Mouse (Mus musculus) limb, embryonic 12.5 days (tissue): ENCODE results near the gene Sf3a2. TPM values are rescaled to one million over a fixed set of nuclear protein-coding genes. Genes with fewer than 3 reads are reported as not detected.

Experiments
- ATAC-seq: fragments of 200-750 bp; cut with Nextera tagmentation; 2 replicates; pipeline ENCODE4 v1.8.0; 2017; ENCODE audit warnings: low read depth, moderate TSS enrichment; ENCODE audit not compliant: insufficient number of reproducible peaks, insufficient read depth, low FRiP score, low TSS enrichment
- H3K27ac ChIP-seq: fragments of 300-500 bp; sonication (generic); 2 replicates; pipeline ENCODE4 v1.5.1; 2016; ENCODE audit warnings: mild to moderate bottlenecking, moderate library complexity
- H3K27me3 ChIP-seq: fragments of 300-500 bp; sonication (generic); 2 replicates; pipeline ENCODE4 v1.6.1; 2016; ENCODE audit warnings: mild to moderate bottlenecking, moderate library complexity
- H3K36me3 ChIP-seq: fragments of 300-500 bp; sonication (generic); 2 replicates; pipeline ENCODE4 v1.6.1; 2016; ENCODE audit warnings: mild to moderate bottlenecking, moderate library complexity
- H3K4me1 ChIP-seq: fragments of 300-500 bp; sonication (generic); replicated peaks from 2 replicates; pipeline ENCODE4 v1.6.1; 2016
- H3K4me2 ChIP-seq: fragments of 300-500 bp; sonication (generic); 2 replicates; pipeline ENCODE4 v1.6.1; 2016; ENCODE audit warnings: mild to moderate bottlenecking, moderate library complexity
- H3K4me3 ChIP-seq: fragments of 300-500 bp; sonication (generic); replicated peaks from 2 replicates; pipeline ENCODE4 v1.5.1; 2016; ENCODE audit warnings: mild to moderate bottlenecking
- H3K9ac ChIP-seq: fragments of 300-500 bp; sonication (generic); replicated peaks from 2 replicates; pipeline ENCODE4 v1.6.1; 2016; ENCODE audit warnings: mild to moderate bottlenecking, moderate library complexity
- H3K9me3 ChIP-seq: fragments of 300-500 bp; sonication (generic); 2 replicates; pipeline ENCODE4 v1.6.1; 2016; ENCODE audit warnings: mild to moderate bottlenecking, moderate library complexity
- WGBS: fragments of 180-500 bp; shearing (Covaris S2); methylation state at CpG from one replicate; pipeline ENCODE4 v1.1.7; 2016; 5-methylcytosine and 5-hydroxymethylcytosine counted together
- polyA plus RNA-seq: library from polyadenylated mRNA; unstranded; fragments of >200 nt; fragmentation: Nextera tagmentation; extraction: Ambion mirVana; gene quantifications from 2 replicates; pipeline ENCODE4 v1.2.1, GENCODE M21; 2016

Gene Sf3a2
- polyA plus RNA-seq, 1 experiment from 2014 or later = 63.0 TPM

GRCm38 (mm10) chr10:80758651-80759050 is 39.3 kb upstream of the Sf3a2 start:
- Histone ChIP-seq H3K4me2 (no peak overlapping the region), H3K27ac (no peak overlapping the region), H3K27me3 (no peaks in the 10 kb centered on the region), H3K9ac (no peak overlapping the region), H3K9me3 (no peaks in the 10 kb centered on the region), H3K4me1 (peaks cover 23% of the 10 kb centered on the region), H3K36me3 (peaks cover under 1% of the 10 kb centered on the region; the same call in 1 of the 2 replicates), H3K4me3 (no peak overlapping the region)
- no peak for ATAC-seq
- 85% methylated on average over 7 of the region's 7 CpGs for WGBS

GRCm38 (mm10) chr10:80760596-80761524 is 37.1 kb upstream of the Sf3a2 start:
- H3K9me3 ChIP-seq = no peaks in the 10 kb centered on the region
- 84% methylated on average over 4 of the region's 4 CpGs for WGBS
- peaks cover 22% of the 10 kb centered on the region for H3K4me1 ChIP-seq
- ATAC-seq = no peak
- H3K9ac ChIP-seq = no peak overlapping the region
- no peak overlapping the region for H3K4me3 ChIP-seq
- no peaks in the 10 kb centered on the region for H3K27me3 ChIP-seq
- no peak overlapping the region for H3K4me2 ChIP-seq
- peaks cover 22% of the 10 kb centered on the region for H3K36me3 ChIP-seq
- H3K27ac ChIP-seq = no peak overlapping the region

GRCm38 (mm10) chr10:80761821-80762220 is 36.2 kb upstream of the Sf3a2 start:
- Histone ChIP-seq H3K4me1 (peaks cover 12% of the 10 kb centered on the region), H3K36me3 (peaks cover 32% of the 10 kb centered on the region), H3K4me3 (no peak overlapping the region), H3K27me3 (no peaks in the 10 kb centered on the region), H3K4me2 (no peak overlapping the region), H3K27ac (no peak overlapping the region), H3K9me3 (no peaks in the 10 kb centered on the region), H3K9ac (no peak overlapping the region)
- WGBS = 81% methylated on average over 3 of the region's 3 CpGs
- ATAC-seq = no peak

- H3K4me2 ChIP-seq = no peak overlapping the region
- 94% methylated on average over 2 of the region's 2 CpGs for WGBS
- no peak for ATAC-seq
Observed at GRCm38 (mm10) chr10:80763502-80763901, 34.5 kb upstream of the Sf3a2 start.

GRCm38 (mm10) chr10:80765746-80766145 is 32.3 kb upstream of the Sf3a2 start:
- H3K27me3 ChIP-seq = no peaks in the 10 kb centered on the region
- no peak overlapping the region for H3K27ac ChIP-seq
- H3K9me3 ChIP-seq = no peaks in the 10 kb centered on the region
- H3K4me3 ChIP-seq = no peak overlapping the region
- no peak for ATAC-seq
- H3K4me1 ChIP-seq = no peaks in the 10 kb centered on the region; the same call in 1 of the 2 replicates
- 90% methylated on average over 2 of the region's 2 CpGs for WGBS
- H3K36me3 ChIP-seq = peaks cover 69% of the 10 kb centered on the region
- H3K9ac ChIP-seq = no peak overlapping the region
- H3K4me2 ChIP-seq = no peak overlapping the region

More at GRCm38 (mm10) chr10:80763502-80763901, 34.5 kb upstream of the Sf3a2 start:
- no peak overlapping the region for H3K4me3 ChIP-seq
- no peak overlapping the region for H3K9ac ChIP-seq
- no peaks in the 10 kb centered on the region; the same call in 1 of the 2 replicates for H3K4me1 ChIP-seq
- peaks cover 47% of the 10 kb centered on the region for H3K36me3 ChIP-seq
- no peak overlapping the region for H3K27ac ChIP-seq
- H3K9me3 ChIP-seq = no peaks in the 10 kb centered on the region
- no peaks in the 10 kb centered on the region for H3K27me3 ChIP-seq

GRCm38 (mm10) chr10:80766161-80766815 is 31.7 kb upstream of the Sf3a2 start:
- Histone ChIP-seq H3K4me3 (no peak overlapping the region), H3K4me1 (no peaks in the 10 kb centered on the region; the same call in 1 of the 2 replicates), H3K36me3 (peaks cover 74% of the 10 kb centered on the region), H3K27me3 (no peaks in the 10 kb centered on the region), H3K4me2 (no peak overlapping the region), H3K9ac (no peak overlapping the region), H3K9me3 (no peaks in the 10 kb centered on the region), H3K27ac (no peak overlapping the region)
- 82% methylated on average over 10 of the region's 10 CpGs for WGBS
- no peak for ATAC-seq

- no peaks in the 10 kb centered on the region for H3K9me3 ChIP-seq
- no peak for ATAC-seq
- no peaks in the 10 kb centered on the region for H3K27me3 ChIP-seq
- peaks cover 95% of the 10 kb centered on the region for H3K36me3 ChIP-seq
- H3K4me1 ChIP-seq = no peaks in the 10 kb centered on the region; the same call in 1 of the 2 replicates
- H3K4me2 ChIP-seq = no peak overlapping the region
- no peak overlapping the region for H3K4me3 ChIP-seq
- H3K9ac ChIP-seq = no peak overlapping the region
- 89% methylated on average over 6 of the region's 6 CpGs for WGBS
- H3K27ac ChIP-seq = no peak overlapping the region
Observed at GRCm38 (mm10) chr10:80768365-80768764, 29.6 kb upstream of the Sf3a2 start.

- H3K4me3 ChIP-seq = no peak overlapping the region
- H3K9me3 ChIP-seq = no peaks in the 10 kb centered on the region
- H3K4me1 ChIP-seq = peaks cover 10% of the 10 kb centered on the region
- no peak overlapping the region for H3K27ac ChIP-seq
- no peaks in the 10 kb centered on the region for H3K27me3 ChIP-seq
- H3K4me2 ChIP-seq = no peak overlapping the region
- WGBS = 83% methylated on average over 5 of the region's 5 CpGs
- peaks cover 99% of the 10 kb centered on the region for H3K36me3 ChIP-seq
- ATAC-seq = no peak
- 0 out of 2 replicates have a peak overlapping the region, but pooled peaks have one; percentile 18 for H3K9ac ChIP-seq
Observed at GRCm38 (mm10) chr10:80773816-80774215, 24.2 kb upstream of the Sf3a2 start.

- Histone ChIP-seq H3K4me3 (no peak overlapping the region), H3K27me3 (no peaks in the 10 kb centered on the region), H3K36me3 (peaks cover 99% of the 10 kb centered on the region), H3K9me3 (no peaks in the 10 kb centered on the region), H3K4me1 (peaks cover 10% of the 10 kb centered on the region), H3K9ac (0 out of 2 replicates have a peak overlapping the region, but pooled peaks have one; percentile 18), H3K4me2 (no peak overlapping the region), H3K27ac (0 out of 2 replicates have a peak overlapping the region, but pooled peaks have one; percentile 12)
- WGBS = 19% methylated on average over 2 of the region's 2 CpGs
- ATAC-seq = 0 out of 2 replicates have a peak, but pooled peaks have one; percentile 29
Observed at GRCm38 (mm10) chr10:80774549-80774948, 23.4 kb upstream of the Sf3a2 start.

- H3K27me3 ChIP-seq = no peaks in the 10 kb centered on the region
- 0 out of 2 replicates have a peak, but pooled peaks have one; percentile 13 for ATAC-seq
- no peak overlapping the region for H3K27ac ChIP-seq
- peaks cover 10% of the 10 kb centered on the region for H3K4me1 ChIP-seq
- no peak overlapping the region for H3K4me3 ChIP-seq
- no peak overlapping the region for H3K9ac ChIP-seq
- no peak overlapping the region for H3K4me2 ChIP-seq
- WGBS = 87% methylated on average over 4 of the region's 4 CpGs
- H3K36me3 ChIP-seq = peaks cover 99% of the 10 kb centered on the region
- H3K9me3 ChIP-seq = no peaks in the 10 kb centered on the region
Observed at GRCm38 (mm10) chr10:80774981-80775380, 23.0 kb upstream of the Sf3a2 start.

GRCm38 (mm10) chr10:80775731-80776130 is 22.3 kb upstream of the Sf3a2 start:
- Histone ChIP-seq H3K4me3 (no peak overlapping the region), H3K9ac (no peak overlapping the region), H3K4me2 (no peak overlapping the region), H3K4me1 (peaks cover 10% of the 10 kb centered on the region), H3K36me3 (peaks cover 99% of the 10 kb centered on the region), H3K27ac (no peak overlapping the region), H3K27me3 (no peaks in the 10 kb centered on the region), H3K9me3 (no peaks in the 10 kb centered on the region)
- WGBS = 85% methylated on average over 4 of the region's 4 CpGs
- no peak for ATAC-seq
